Mouse (Mus musculus): ENCODE results near the gene Gm27029.

GRCm38 (mm10) chr11:101424105-101424851, at the start of gene Gm27029:
- TF ChIP-seq GATA1 (IDR thresholded peaks at IDR 0.05; ENCODE audit: low read length) (no peak), TAL1 (IDR thresholded peaks at IDR 0.05; ENCODE audit: low read length) (no peak)
